Mouse (Mus musculus) midbrain, postnatal 0 days (tissue): ENCODE data around the gene 1190005I06Rik. TPM values are rescaled to one million over a fixed set of nuclear protein-coding genes. Genes with fewer than 3 reads are reported as not detected.
A peak's percentile ranks its signal among the peaks of the same experiment; 100 is the strongest.

Experiments
- ATAC-seq: fragments of 200-750 bp; cut with Nextera tagmentation; 2 replicates; pipeline ENCODE4 v1.8.0; 2017; ENCODE audit warnings: moderate number of reproducible peaks, mild to moderate bottlenecking, moderate TSS enrichment, moderate library complexity; ENCODE audit not compliant: low FRiP score
- DNase-seq: peaks from one replicate; pipeline ENCODE4 v3.0.0-alpha.2; 2015; ENCODE audit warnings: low spot score
- H3K27ac ChIP-seq: fragments of 300-500 bp; sonication (generic); 2 replicates; pipeline ENCODE4 v1.5.1; 2014; ENCODE audit warnings: low read depth, mild to moderate bottlenecking, low read length, mixed read lengths
- H3K27me3 ChIP-seq: fragments of 300-500 bp; sonication (generic); 2 replicates; pipeline ENCODE4 v1.6.1; 2014; ENCODE audit warnings: low read length, control low read depth, mixed read lengths; ENCODE audit not compliant: insufficient read depth
- H3K36me3 ChIP-seq: fragments of 300-500 bp; sonication (generic); 2 replicates; pipeline ENCODE4 v1.6.1; 2014; ENCODE audit warnings: low read length, control low read depth, mixed read lengths; ENCODE audit not compliant: insufficient read depth
- H3K4me1 ChIP-seq: fragments of 300-500 bp; sonication (generic); 2 replicates; pipeline ENCODE4 v1.6.1; 2014; ENCODE audit warnings: mild to moderate bottlenecking, control low read depth, antibody characterized with exemption, low read length, mixed read lengths; ENCODE audit not compliant: insufficient read depth
- H3K4me2 ChIP-seq: fragments of 300-500 bp; sonication (generic); 2 replicates; pipeline ENCODE4 v1.6.1; 2014; ENCODE audit warnings: low read depth, mild to moderate bottlenecking, low read length, mixed read lengths; ENCODE audit not compliant: poor library complexity, severe bottlenecking
- H3K4me3 ChIP-seq: fragments of 300-500 bp; sonication (generic); 2 replicates; pipeline ENCODE4 v1.5.1; 2014; ENCODE audit warnings: low read depth, mild to moderate bottlenecking, low read length, moderate library complexity
- H3K9ac ChIP-seq: fragments of 300-500 bp; sonication (generic); replicated peaks from 2 replicates; pipeline ENCODE4 v1.6.1; 2014; ENCODE audit warnings: mild to moderate bottlenecking, low read length, moderate library complexity, mixed read lengths; ENCODE audit not compliant: poor library complexity, severe bottlenecking
- H3K9me3 ChIP-seq: fragments of 300-500 bp; sonication (generic); 2 replicates; pipeline ENCODE4 v1.6.1; 2016; ENCODE audit warnings: low read length, control low read depth
- CTCF ChIP-seq: IDR thresholded peaks from 2 replicates; pipeline ENCODE4 v1.5.1; 2016; ENCODE audit warnings: antibody characterized with exemption, mild to moderate bottlenecking
- WGBS: fragments of 180-500 bp; shearing (Covaris S2); extraction: QIAGEN DNeasy Blood & Tissue Kit; methylation state at CpG from one replicate; pipeline ENCODE4 v1.1.7; 2014; 5-methylcytosine and 5-hydroxymethylcytosine counted together
- polyA plus RNA-seq: library from polyadenylated mRNA; unstranded; fragments of >200 nt; fragmentation: Nextera tagmentation; extraction: Ambion mirVana; gene quantifications from 2 replicates; pipeline ENCODE4 v1.2.1, GENCODE M21; 2015
- total RNA-seq: library from RNA; depleted of rRNA; stranded (reverse); fragments of >200 nt; gene quantifications from 2 replicates; pipeline ENCODE4 v1.2.3, GENCODE M21; 2014

1190005I06Rik gene
- total and polyA plus RNA-seq, 2 experiments from 2014 or later: 25.4 to 30.9 TPM

DNA sequence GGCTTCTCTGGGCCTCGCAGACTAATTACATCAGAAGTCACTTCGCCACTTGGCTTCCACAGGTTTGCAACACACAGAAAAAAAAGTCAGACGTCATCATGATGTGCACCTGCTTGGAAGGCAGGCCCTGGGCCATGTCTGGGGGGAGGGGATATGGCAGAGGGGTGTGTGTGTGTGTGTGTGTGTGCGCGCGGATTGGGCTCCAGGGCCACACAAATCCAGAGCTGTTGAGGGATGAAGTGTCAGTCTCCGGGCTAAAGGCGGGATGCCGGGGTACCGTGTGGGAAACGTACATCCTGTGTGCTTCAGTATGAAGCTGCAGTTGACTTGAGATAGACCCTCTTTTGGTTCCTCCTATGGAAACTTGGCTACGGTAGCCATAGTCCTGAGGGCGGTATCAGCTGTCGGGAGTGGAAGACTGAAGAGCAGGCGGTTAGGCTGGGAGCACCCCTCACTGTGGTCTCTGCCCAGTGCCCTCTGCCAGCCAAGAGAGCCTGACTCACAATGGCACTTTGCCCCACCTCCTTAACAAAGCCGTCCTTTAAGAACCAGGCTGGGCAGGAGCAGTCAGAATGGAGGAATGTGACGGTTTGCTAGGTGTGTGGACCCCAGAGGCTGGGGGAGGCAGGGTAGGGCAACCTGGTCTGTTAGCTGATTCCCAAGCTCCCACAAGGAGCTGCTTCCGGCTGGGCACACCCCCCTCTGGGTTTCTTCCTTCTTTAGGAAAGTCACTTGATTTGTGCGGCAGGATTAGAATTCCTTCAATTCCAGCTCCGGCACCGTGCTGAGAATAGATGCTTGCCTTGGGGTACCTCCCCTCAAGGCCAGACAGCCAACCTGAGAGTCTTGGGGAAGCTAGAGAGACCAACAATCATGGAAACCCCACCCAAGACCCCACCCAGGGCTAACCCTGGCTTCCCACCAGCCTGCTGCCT is 15.7 kb downstream of the 1190005I06Rik start:
- no peak for TF ChIP-seq CTCF
- H3K27me3 ChIP-seq: no peaks in the 10 kb centered on the region
- H3K4me1 ChIP-seq: 0 out of 2 replicates have a peak, but pooled peaks cover 3% of the 10 kb centered on the region
- no peak overlapping the region for H3K9ac ChIP-seq
- no peak overlapping the region for H3K27ac ChIP-seq
- ATAC-seq (no peak), DNase-seq (peak; percentile 30)
- no peak overlapping the region for H3K4me2 ChIP-seq
- no peaks in the 10 kb centered on the region for H3K9me3 ChIP-seq
- no peaks in the 10 kb centered on the region for H3K36me3 ChIP-seq
- H3K4me3 ChIP-seq: no peak overlapping the region
- WGBS: 77% methylated on average over 21 of the region's 21 CpGs

DNA sequence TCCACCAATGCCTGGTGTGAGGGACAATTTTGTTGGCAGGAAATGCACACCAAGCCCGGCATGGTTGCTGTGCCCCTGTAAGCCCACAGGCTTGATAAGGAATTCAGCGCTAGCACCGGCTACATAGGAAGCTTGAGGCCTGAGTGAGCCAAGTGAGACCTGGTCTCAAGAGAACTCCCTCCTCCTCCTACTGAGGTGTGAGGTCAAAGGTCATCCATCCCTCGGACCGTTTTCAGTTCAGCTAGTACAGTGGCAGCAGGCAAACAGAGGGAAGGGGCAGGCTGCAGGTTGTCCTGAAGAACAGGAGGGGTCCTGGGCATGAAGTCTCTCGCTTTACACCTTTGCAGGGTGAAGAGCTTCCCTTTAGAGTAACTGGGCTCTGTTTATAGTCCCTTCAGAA is 16.6 kb downstream of the 1190005I06Rik start:
- Histone ChIP-seq H3K9me3 (no peaks in the 10 kb centered on the region), H3K36me3 (no peaks in the 10 kb centered on the region), H3K27me3 (no peaks in the 10 kb centered on the region), H3K4me1 (0 out of 2 replicates have a peak, but pooled peaks cover 3% of the 10 kb centered on the region), H3K4me2 (no peak overlapping the region), H3K9ac (no peak overlapping the region), H3K27ac (no peak overlapping the region), H3K4me3 (no peak overlapping the region)
- WGBS: 57% methylated on average over 6 of the region's 6 CpGs
- TF ChIP-seq CTCF: no peak
- ATAC-seq (no peak), DNase-seq (no peak)

DNA sequence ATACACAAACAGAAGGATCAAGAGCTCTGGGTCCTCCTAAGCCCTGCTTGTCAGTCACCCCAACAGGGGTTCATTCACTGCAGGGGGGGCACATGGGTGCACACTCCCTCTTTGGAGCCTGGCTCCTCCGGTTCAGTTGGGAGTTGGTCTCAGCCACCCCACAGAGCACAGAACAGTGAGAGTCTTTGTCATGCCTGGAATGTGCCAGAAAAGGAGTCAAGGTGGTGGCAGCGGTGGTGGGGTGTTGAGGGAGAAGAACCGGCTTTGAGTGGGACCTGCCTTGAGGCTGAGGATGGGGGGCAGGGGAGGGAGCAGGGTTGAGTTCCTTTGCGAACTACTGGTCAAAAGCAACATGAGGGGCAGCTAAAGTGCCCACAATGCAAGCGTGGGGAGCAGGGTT is 17.4 kb downstream of the 1190005I06Rik start:
- Histone ChIP-seq H3K9me3 (no peaks in the 10 kb centered on the region), H3K4me1 (0 out of 2 replicates have a peak, but pooled peaks cover 3% of the 10 kb centered on the region), H3K4me2 (no peak overlapping the region), H3K9ac (no peak overlapping the region), H3K27ac (no peak overlapping the region), H3K27me3 (no peaks in the 10 kb centered on the region), H3K4me3 (no peak overlapping the region), H3K36me3 (no peaks in the 10 kb centered on the region)
- TF ChIP-seq CTCF: no peak
- no peak for ATAC-seq
- no peak for DNase-seq
- WGBS: 41% methylated on average over 5 of the region's 5 CpGs

DNA sequence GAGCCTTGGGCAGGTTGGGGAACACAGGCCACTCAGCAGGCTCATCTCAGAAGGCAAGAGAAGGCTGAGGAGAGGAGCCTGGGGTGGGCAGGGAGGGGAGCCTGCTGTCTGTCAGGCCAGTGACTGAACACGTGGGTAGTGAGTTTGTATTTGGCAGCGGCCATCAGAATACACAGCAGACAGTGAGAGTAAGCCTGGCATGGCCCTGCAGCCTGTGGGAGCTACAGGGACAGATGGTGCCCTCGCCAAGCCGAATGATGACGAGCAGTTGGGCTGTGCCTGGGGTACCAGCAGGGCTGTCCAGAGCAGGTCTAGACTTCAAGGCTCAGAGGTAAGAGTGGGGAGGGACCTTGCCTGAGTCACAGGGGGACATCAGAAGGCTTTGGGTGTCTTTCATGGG is 20.1 kb downstream of the 1190005I06Rik start:
- Histone ChIP-seq H3K4me2 (no peak overlapping the region), H3K9me3 (no peaks in the 10 kb centered on the region), H3K27me3 (no peaks in the 10 kb centered on the region), H3K4me1 (no peaks in the 10 kb centered on the region), H3K36me3 (no peaks in the 10 kb centered on the region), H3K27ac (no peak overlapping the region), H3K9ac (no peak overlapping the region), H3K4me3 (no peak overlapping the region)
- no peak for TF ChIP-seq CTCF
- WGBS: 82% methylated on average over 5 of the region's 5 CpGs
- DNase-seq (peak; percentile 72), ATAC-seq (no peak)

DNA sequence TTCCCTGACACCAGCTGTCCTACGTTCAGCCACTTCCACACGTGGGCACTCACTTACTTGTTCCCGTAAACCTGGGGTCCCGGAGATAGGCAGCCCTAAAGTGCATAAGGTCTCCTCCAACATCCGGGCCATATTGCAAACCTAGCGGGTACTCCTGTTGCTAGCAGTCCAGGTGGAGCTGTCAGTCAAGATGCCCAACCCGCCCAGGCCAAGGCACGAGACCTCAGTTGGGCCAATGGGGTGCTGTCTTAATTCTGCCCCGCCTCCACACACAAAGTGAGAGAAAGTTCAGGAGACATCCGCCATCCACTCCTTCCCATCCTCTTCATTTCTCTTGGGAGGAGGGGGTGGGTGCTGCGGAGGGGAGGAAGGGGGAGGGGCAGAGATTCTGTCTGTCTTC is 21.0 kb downstream of the 1190005I06Rik start:
- ATAC-seq (no peak), DNase-seq (no peak)
- Histone ChIP-seq H3K27ac (no peak overlapping the region), H3K4me2 (no peak overlapping the region), H3K9me3 (no peaks in the 10 kb centered on the region), H3K27me3 (no peaks in the 10 kb centered on the region), H3K9ac (no peak overlapping the region), H3K4me1 (0 out of 2 replicates have a peak, but pooled peaks cover 4% of the 10 kb centered on the region), H3K36me3 (no peaks in the 10 kb centered on the region), H3K4me3 (no peak overlapping the region)
- no peak for TF ChIP-seq CTCF
- 76% methylated on average over 11 of the region's 11 CpGs for WGBS

DNA sequence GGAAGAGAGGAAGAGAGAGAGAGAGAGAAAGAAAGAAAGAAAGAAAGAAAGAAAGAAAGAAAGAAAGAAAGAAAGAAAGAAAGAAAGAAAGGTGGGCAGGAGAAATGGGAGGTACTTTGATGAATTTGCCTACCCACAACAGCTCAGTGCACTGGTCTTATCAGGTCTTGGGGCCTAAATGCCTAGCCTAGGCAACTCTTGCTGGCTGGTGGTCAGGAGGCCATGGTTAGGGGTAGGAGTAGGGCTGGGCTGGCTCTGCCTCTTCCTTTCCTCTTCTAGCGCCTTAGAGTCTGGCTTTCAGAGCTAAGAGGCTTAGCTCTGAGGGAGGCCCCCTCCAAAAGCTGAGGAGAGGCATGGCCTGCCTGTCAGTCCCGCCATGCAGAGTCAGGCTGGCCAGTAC is 23.8 kb downstream of the 1190005I06Rik start:
- Histone ChIP-seq H3K4me3 (no peak overlapping the region), H3K4me2 (no peak overlapping the region), H3K27me3 (no peaks in the 10 kb centered on the region), H3K27ac (no peak overlapping the region), H3K36me3 (no peaks in the 10 kb centered on the region), H3K4me1 (0 out of 2 replicates have a peak, but pooled peaks cover 4% of the 10 kb centered on the region), H3K9me3 (no peaks in the 10 kb centered on the region), H3K9ac (no peak overlapping the region)
- whole genome bisulfite sequencing: 52% methylated on average over 2 of the region's 2 CpGs
- no peak for TF ChIP-seq CTCF
- ATAC-seq: no peak
- no peak for DNase-seq
